Mouse (Mus musculus): ENCODE results near the gene Tmem191c. TPM values are rescaled to one million over a fixed set of nuclear protein-coding genes. Genes with fewer than 3 reads are reported as not detected.

The Tmem191c gene
- polyA plus RNA-seq, 1 experiment from 2014 or later, result 6.8 TPM

DNA sequence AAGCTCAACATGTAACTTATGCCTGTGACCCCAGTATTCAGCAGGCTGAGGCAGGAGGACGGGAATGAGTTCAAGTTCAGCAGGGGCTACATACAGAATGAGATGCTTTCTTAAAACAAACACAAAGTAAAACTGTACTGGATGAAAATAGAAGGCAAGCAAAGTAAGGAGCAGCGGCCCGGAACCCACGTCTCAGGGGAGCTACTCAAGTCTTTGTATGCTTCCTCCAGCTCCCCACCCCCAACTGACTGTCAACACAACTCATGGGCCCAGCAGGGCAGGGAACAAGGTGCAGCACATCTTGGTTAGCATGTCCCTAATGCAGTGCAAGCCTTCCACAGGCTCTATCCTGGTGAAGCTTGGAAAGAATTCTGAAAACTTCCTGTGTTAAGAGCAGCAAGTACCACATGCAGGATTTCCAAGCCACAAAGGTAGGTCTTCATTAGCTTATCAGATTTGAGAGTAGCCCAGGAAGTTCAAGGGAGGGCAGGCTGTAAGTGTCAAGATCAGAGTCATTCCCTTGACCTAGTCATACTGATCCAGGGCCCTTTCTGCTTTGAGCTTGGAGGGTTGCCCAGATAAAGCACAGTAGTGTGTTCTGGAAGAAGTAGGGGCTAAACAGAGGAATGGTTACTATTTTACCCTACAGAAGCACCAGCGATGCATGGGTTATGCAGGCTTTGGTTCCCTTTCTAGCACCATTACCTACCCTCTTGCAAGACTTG lies 27.8 kb downstream of the Tmem191c start:
- Histone ChIP-seq H3K9ac (ENCODE audit: low read length) (no peak overlapping the region), H3K27ac (ENCODE audit: low read depth, low read length) (no peak overlapping the region), H3K4me1 (ENCODE audit: control insufficient read depth, insufficient read depth, low read length) (no peaks in the 10 kb centered on the region), H3K4me2 (ENCODE audit: low read depth) (no peak overlapping the region), H3K9me3 (ENCODE audit: control insufficient read depth, low read length) (no peaks in the 10 kb centered on the region), H3K4me3 (ENCODE audit: low read depth, low read length) (no peak overlapping the region), H3K36me3 (ENCODE audit: control insufficient read depth, insufficient read depth, low read length) (peaks cover 7% of the 10 kb centered on the region; the same call in 1 of the 2 replicates), H3K27me3 (ENCODE audit: control insufficient read depth, insufficient read depth, low read length) (no peaks in the 10 kb centered on the region)
- no peak for DNase-seq (ENCODE audit: low spot score)
- no peak for ATAC-seq (ENCODE audit: insufficient read depth, low FRiP score, low TSS enrichment)
- 84% methylated on average over 5 of the region's 5 CpGs for WGBS

DNA sequence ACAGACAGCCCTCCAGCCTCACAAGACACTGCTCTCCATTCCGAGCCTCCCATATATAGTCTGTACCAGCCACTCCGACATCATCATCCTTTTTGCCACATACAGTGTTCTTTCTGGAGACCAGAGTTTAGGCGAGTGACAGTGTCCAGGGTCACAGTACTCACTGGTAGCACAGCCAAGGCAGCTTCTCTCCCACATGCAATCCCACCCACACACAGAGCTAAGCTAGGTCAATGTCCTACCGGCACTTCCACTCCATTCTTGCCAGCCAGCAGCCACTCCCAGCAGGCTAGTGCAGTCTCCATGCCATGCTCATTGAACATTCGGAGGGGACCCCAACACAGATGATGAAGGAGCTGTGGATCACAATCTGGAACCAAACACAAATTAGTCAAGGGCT lies 31.6 kb downstream of the Tmem191c start:
- no peak overlapping the region for H3K4me3 ChIP-seq (ENCODE audit: low read depth, low read length)
- WGBS, result 97% methylated on average over 5 of the region's 5 CpGs
- no peak for ATAC-seq (ENCODE audit: insufficient read depth, low FRiP score, low TSS enrichment)
- H3K9me3 ChIP-seq (ENCODE audit: control insufficient read depth, low read length), result no peaks in the 10 kb centered on the region
- H3K4me2 ChIP-seq (ENCODE audit: low read depth), result no peak overlapping the region
- no peak for DNase-seq (ENCODE audit: low spot score)
- H3K36me3 ChIP-seq (ENCODE audit: control insufficient read depth, insufficient read depth, low read length), result peaks cover 9% of the 10 kb centered on the region; the same call in 1 of the 2 replicates
- H3K27ac ChIP-seq (ENCODE audit: low read depth, low read length), result no peak overlapping the region
- H3K4me1 ChIP-seq (ENCODE audit: control insufficient read depth, insufficient read depth, low read length), result no peaks in the 10 kb centered on the region
- H3K27me3 ChIP-seq (ENCODE audit: control insufficient read depth, insufficient read depth, low read length), result no peaks in the 10 kb centered on the region
- H3K9ac ChIP-seq (ENCODE audit: low read length), result no peak overlapping the region

DNA sequence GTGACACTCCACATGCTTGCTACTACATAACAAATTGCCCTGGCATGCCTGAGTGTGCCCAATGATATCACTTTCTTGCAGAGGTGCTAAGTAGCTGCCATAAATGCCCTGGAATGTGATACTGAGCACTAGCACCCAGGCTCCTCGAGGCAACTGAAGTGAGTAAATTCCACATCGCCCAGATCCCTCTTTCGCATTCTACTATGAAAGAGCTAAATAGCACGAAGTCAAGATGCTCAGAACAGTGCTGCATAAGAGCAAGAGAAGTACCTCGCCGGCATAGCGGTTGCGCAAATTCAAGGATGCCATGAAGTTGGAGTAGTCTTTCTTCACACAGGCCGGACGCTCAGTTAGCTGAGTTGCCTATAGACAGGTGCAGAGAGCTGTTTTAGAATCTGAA lies 33.2 kb downstream of the Tmem191c start:
- 94% methylated on average over 10 of the region's 10 CpGs for WGBS
- H3K9me3 ChIP-seq (ENCODE audit: control insufficient read depth, low read length), result no peaks in the 10 kb centered on the region
- no peak overlapping the region for H3K27ac ChIP-seq (ENCODE audit: low read depth, low read length)
- no peaks in the 10 kb centered on the region for H3K27me3 ChIP-seq (ENCODE audit: control insufficient read depth, insufficient read depth, low read length)
- no peak overlapping the region for H3K9ac ChIP-seq (ENCODE audit: low read length)
- ATAC-seq (ENCODE audit: insufficient read depth, low FRiP score, low TSS enrichment), result no peak
- peaks cover 7% of the 10 kb centered on the region; the same call in 1 of the 2 replicates for H3K36me3 ChIP-seq (ENCODE audit: control insufficient read depth, insufficient read depth, low read length)
- no peak for DNase-seq (ENCODE audit: low spot score)
- no peaks in the 10 kb centered on the region for H3K4me1 ChIP-seq (ENCODE audit: control insufficient read depth, insufficient read depth, low read length)
- no peak overlapping the region for H3K4me2 ChIP-seq (ENCODE audit: low read depth)
- no peak overlapping the region for H3K4me3 ChIP-seq (ENCODE audit: low read depth, low read length)

DNA sequence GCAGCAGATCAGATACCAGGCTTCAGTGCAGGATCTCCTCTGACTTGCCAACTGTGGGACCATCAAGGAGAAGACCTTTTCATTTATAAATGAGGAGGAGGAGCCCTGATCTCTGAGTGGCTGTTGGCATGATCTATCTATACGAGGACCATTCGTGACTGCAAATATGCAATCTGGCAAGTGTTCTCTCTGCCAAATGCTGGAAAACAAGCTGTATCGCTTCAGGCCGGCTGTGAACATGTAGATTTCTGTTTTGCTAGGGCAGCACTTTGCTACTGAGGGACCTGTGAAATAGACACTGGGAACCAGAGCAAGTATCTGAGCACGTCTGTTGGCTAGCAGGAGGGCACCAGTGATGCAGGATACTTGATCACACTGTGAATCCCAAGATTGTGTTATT lies 36.7 kb downstream of the Tmem191c start:
- no peaks in the 10 kb centered on the region for H3K4me1 ChIP-seq (ENCODE audit: control insufficient read depth, insufficient read depth, low read length)
- H3K4me3 ChIP-seq (ENCODE audit: low read depth, low read length), result no peak overlapping the region
- DNase-seq (ENCODE audit: low spot score) (no peak), ATAC-seq (ENCODE audit: insufficient read depth, low FRiP score, low TSS enrichment) (no peak)
- H3K9ac ChIP-seq (ENCODE audit: low read length), result no peak overlapping the region
- H3K4me2 ChIP-seq (ENCODE audit: low read depth), result no peak overlapping the region
- WGBS, result 87% methylated on average over 5 of the region's 5 CpGs
- no peaks in the 10 kb centered on the region for H3K27me3 ChIP-seq (ENCODE audit: control insufficient read depth, insufficient read depth, low read length)
- H3K27ac ChIP-seq (ENCODE audit: low read depth, low read length), result no peak overlapping the region
- peaks cover 8% of the 10 kb centered on the region for H3K36me3 ChIP-seq (ENCODE audit: control insufficient read depth, insufficient read depth, low read length)
- H3K9me3 ChIP-seq (ENCODE audit: control insufficient read depth, low read length), result no peaks in the 10 kb centered on the region

DNA sequence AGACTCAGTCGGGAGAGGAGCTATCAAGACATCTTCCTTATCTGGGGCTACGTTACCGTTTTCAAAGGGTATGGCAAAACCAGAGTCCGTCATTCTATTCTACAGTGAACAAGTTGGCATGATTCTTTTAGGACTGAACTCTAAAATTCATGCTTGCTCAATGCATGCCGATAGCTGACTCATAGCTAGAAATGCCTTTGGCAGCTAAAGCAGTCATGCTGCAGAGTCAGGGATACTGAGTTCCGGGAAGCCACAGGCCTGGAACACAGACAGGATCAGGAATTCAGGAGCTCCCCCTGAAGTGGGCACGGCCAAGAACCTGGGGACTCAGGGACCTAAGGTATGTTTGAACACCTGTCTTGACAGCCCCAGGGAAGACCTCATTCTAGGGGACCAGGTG lies 40.7 kb downstream of the Tmem191c start:
- 95% methylated on average over 7 of the region's 7 CpGs for WGBS
- ATAC-seq (ENCODE audit: insufficient read depth, low FRiP score, low TSS enrichment), result no peak
- H3K4me2 ChIP-seq (ENCODE audit: low read depth), result no peak overlapping the region

DNA sequence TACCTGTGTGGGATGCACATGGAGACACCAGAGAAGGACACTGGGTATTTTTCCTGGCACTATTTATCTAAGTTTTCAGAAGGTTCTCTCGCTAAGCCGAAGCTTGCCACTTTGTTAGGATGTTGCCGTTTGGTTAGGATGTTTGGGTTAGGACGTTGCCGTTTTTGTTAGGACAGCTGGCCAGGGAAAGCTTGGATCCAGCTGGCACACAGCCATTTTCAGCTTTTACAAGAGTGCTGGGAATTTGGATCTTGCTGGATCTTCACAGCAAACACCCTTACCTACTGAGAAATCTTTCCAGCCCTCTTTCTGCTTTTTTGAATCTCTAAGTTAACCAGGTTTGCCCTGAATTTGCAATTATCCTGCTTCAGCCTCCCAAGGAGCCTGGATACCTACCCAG lies 45.6 kb downstream of the Tmem191c start:
- no peak overlapping the region for H3K4me3 ChIP-seq (ENCODE audit: low read depth, low read length)
- no peak for DNase-seq (ENCODE audit: low spot score)
- no peaks in the 10 kb centered on the region for H3K9me3 ChIP-seq (ENCODE audit: control insufficient read depth, low read length)
- no peaks in the 10 kb centered on the region for H3K27me3 ChIP-seq (ENCODE audit: control insufficient read depth, insufficient read depth, low read length)
- no peak overlapping the region for H3K4me2 ChIP-seq (ENCODE audit: low read depth)
- H3K4me1 ChIP-seq (ENCODE audit: control insufficient read depth, insufficient read depth, low read length), result no peaks in the 10 kb centered on the region
- no peak overlapping the region for H3K27ac ChIP-seq (ENCODE audit: low read depth, low read length)
- H3K9ac ChIP-seq (ENCODE audit: low read length), result no peak overlapping the region
- 76% methylated on average over 5 of the region's 5 CpGs for WGBS
- H3K36me3 ChIP-seq (ENCODE audit: control insufficient read depth, insufficient read depth, low read length), result peaks cover 4% of the 10 kb centered on the region
- ATAC-seq (ENCODE audit: insufficient read depth, low FRiP score, low TSS enrichment), result no peak

More for the DNA sequence above, 40.7 kb downstream of the Tmem191c start:
- Histone ChIP-seq H3K27me3 (ENCODE audit: control insufficient read depth, insufficient read depth, low read length) (no peaks in the 10 kb centered on the region), H3K4me1 (ENCODE audit: control insufficient read depth, insufficient read depth, low read length) (no peaks in the 10 kb centered on the region), H3K9ac (ENCODE audit: low read length) (no peak overlapping the region), H3K9me3 (ENCODE audit: control insufficient read depth, low read length) (no peaks in the 10 kb centered on the region), H3K27ac (ENCODE audit: low read depth, low read length) (no peak overlapping the region), H3K36me3 (ENCODE audit: control insufficient read depth, insufficient read depth, low read length) (peaks cover 6% of the 10 kb centered on the region), H3K4me3 (ENCODE audit: low read depth, low read length) (no peak overlapping the region)
- DNase-seq (ENCODE audit: low spot score), result no peak

DNA sequence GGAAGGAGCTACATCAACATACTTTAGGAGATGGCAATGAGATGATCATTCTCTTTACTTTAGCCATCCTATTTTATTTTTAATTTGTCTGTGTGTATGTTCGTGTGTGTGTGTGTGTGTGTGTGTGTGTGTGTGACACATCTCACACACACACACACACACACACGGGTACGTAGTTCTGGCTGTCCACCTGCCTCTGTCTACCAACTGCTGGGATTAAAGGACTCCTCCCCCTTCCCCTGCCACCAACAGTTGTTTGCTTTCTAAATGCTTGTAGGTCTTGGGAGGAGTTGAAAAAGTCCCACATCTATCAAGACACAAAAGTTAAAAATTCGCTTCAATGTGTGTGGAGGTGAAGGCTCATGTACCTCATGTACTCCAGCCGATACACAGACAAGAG lies 48.9 kb downstream of the Tmem191c start:
- Histone ChIP-seq H3K27me3 (ENCODE audit: control insufficient read depth, insufficient read depth, low read length) (no peaks in the 10 kb centered on the region), H3K9ac (ENCODE audit: low read length) (no peak overlapping the region), H3K27ac (ENCODE audit: low read depth, low read length) (no peak overlapping the region), H3K4me3 (ENCODE audit: low read depth, low read length) (no peak overlapping the region), H3K9me3 (ENCODE audit: control insufficient read depth, low read length) (no peaks in the 10 kb centered on the region), H3K4me1 (ENCODE audit: control insufficient read depth, insufficient read depth, low read length) (no peaks in the 10 kb centered on the region), H3K4me2 (ENCODE audit: low read depth) (no peak overlapping the region), H3K36me3 (ENCODE audit: control insufficient read depth, insufficient read depth, low read length) (no peaks in the 10 kb centered on the region; the same call in none of the 2 replicates)
- no peak for DNase-seq (ENCODE audit: low spot score)
- no peak for ATAC-seq (ENCODE audit: insufficient read depth, low FRiP score, low TSS enrichment)
- WGBS, result 96% methylated on average over 5 of the region's 5 CpGs

DNA sequence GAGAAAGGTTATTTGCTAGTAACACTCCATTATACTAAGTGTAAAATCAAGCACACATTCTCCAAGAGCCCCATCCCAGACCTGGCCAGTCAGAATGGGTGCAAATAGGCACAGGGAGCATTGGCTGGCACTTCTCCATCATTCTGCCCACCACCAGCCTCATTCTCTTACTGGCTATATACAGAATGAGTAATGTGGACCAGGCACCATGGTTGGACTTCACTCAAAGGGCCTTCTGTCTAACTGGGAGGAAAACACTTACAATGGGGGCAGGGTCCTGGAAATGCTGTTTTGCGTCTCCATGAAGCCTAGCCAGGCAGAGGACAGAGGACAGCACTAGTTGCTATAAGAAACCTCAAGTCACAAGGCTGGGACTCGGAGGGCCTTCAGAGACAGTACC lies 50.2 kb downstream of the Tmem191c start:
- Histone ChIP-seq H3K9ac (ENCODE audit: low read length) (no peak overlapping the region), H3K27ac (ENCODE audit: low read depth, low read length) (no peak overlapping the region), H3K4me1 (ENCODE audit: control insufficient read depth, insufficient read depth, low read length) (no peaks in the 10 kb centered on the region), H3K4me3 (ENCODE audit: low read depth, low read length) (no peak overlapping the region), H3K4me2 (ENCODE audit: low read depth) (no peak overlapping the region), H3K27me3 (ENCODE audit: control insufficient read depth, insufficient read depth, low read length) (no peaks in the 10 kb centered on the region), H3K9me3 (ENCODE audit: control insufficient read depth, low read length) (no peaks in the 10 kb centered on the region), H3K36me3 (ENCODE audit: control insufficient read depth, insufficient read depth, low read length) (no peaks in the 10 kb centered on the region; the same call in none of the 2 replicates)
- WGBS, result 86% methylated on average over 2 of the region's 2 CpGs
- ATAC-seq (ENCODE audit: insufficient read depth, low FRiP score, low TSS enrichment), result no peak
- no peak for DNase-seq (ENCODE audit: low spot score)

DNA sequence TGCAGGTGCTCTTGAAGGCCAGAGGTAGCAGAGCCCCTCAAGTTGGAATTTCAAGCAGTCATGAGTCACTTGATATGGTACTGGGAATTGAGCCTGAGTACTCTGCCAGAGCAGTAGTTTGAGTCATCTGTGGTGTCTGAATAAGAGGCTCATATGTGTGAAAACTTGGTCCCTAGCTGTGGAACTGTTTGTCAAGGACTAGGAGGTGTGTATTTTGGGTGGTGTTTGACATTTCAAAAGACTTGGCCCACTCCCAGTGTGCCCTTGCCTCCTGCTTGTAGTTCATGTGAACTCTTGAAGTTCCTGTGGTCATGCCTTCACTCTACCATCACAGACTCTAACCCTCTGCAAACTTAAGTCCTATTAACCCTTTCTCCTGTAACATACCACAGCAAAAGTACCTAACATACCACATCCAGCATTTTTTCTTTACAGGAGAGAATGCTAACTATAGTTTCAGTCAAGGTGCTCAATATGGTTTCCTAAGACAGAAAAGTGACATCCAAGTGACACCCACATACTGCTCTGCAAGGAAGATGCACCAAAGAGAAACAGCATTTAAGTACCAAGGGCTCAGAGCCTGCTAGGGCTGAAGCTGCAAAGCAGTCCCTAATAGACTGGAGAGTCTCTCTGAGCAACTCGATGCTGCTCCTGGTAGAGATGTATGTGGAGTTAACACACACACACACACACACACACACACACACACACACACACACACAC lies 54.1 kb downstream of the Tmem191c start:
- DNase-seq (ENCODE audit: low spot score), result no peak
- Histone ChIP-seq H3K9ac (ENCODE audit: low read length) (no peak overlapping the region), H3K9me3 (ENCODE audit: control insufficient read depth, low read length) (no peaks in the 10 kb centered on the region), H3K4me2 (ENCODE audit: low read depth) (no peak overlapping the region), H3K27me3 (ENCODE audit: control insufficient read depth, insufficient read depth, low read length) (no peaks in the 10 kb centered on the region), H3K36me3 (ENCODE audit: control insufficient read depth, insufficient read depth, low read length) (no peaks in the 10 kb centered on the region; the same call in 1 of the 2 replicates), H3K4me1 (ENCODE audit: control insufficient read depth, insufficient read depth, low read length) (no peaks in the 10 kb centered on the region), H3K27ac (ENCODE audit: low read depth, low read length) (no peak overlapping the region), H3K4me3 (ENCODE audit: low read depth, low read length) (no peak overlapping the region)
- ATAC-seq (ENCODE audit: insufficient read depth, low FRiP score, low TSS enrichment), result no peak
- WGBS, result 92% methylated on average over 1 of the region's 1 CpGs
